ENCODE assay signal across 21 mouse cellular contexts in the genomic region with DNA sequence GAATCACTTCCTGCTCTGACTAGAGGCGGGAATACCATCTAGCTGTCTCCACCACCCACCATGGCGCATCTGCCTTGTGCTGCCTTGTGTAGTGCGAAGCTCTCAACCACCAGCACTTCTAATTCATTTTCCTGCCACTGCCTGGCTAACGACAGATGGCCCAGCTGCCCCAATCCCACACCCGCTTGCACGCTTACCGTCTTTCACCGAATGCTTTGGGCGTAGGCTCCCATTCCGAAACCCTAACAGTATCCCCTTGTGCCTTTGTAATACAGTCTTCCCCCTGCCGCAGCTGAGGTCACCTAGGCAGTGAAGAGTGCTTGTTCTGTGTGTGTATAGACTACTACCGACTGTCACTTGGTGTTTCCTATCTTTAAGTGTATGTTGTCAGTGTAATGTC. TPM values are rescaled to one million over a fixed set of nuclear protein-coding genes. Genes with fewer than 3 reads are reported as not detected.
DNase-seq lines count a peak whose midpoint lies in the region; ATAC-seq lines count a peak whose summit lies in the region.
"Had no signal": no experiment of that assay in that cellular context is flagged by ENCODE, and none has a peak within 500 bp of the region (broad histone marks: within the 10 kb centered on the region; RNA-seq: fewer than 3 reads in every experiment).

No protein-coding gene starts in this region.

- peak; percentile 32; the same call in 1 of the 2 replicates for ATAC-seq in neural tube, embryonic 14.5 days (ENCODE audit: low read depth)
- no peak for ATAC-seq in neural tube, embryonic 15.5 days (ENCODE audit: low FRiP score)
- ATAC-seq: activated CD4-positive, CD25-positive, alpha-beta regulatory T cell, adult 4 months; intestine, embryonic 15.5 days had no signal

- H3K27me3 ChIP-seq in neural tube, embryonic 14.5 days (ENCODE audit: control insufficient read depth, insufficient read depth, low read length): no peaks in the 10 kb centered on the region
- H3K27me3 ChIP-seq in neural tube, embryonic 15.5 days (replicated peaks): no peaks in the 10 kb centered on the region
- H3K27me3 ChIP-seq: embryonic facial prominence, embryonic 15.5 days; heart, embryonic 13.5 days; hindbrain, embryonic 13.5 days; intestine, embryonic 15.5 days had no signal

- no peak overlapping the region for H3K9ac ChIP-seq in neural tube, embryonic 14.5 days (replicated peaks; ENCODE audit: low read depth, low read length)
- no peak overlapping the region for H3K9ac ChIP-seq in neural tube, embryonic 15.5 days (replicated peaks)
- H3K9ac ChIP-seq: embryonic facial prominence, embryonic 15.5 days; heart, embryonic 13.5 days; hindbrain, embryonic 13.5 days; intestine, embryonic 15.5 days had no signal

- no peaks in the 10 kb centered on the region for H3K4me1 ChIP-seq in neural tube, embryonic 14.5 days (ENCODE audit: control insufficient read depth, insufficient read depth, low read length)
- H3K4me1 ChIP-seq in neural tube, embryonic 15.5 days: no peaks in the 10 kb centered on the region
- H3K4me1 ChIP-seq: embryonic facial prominence, embryonic 15.5 days; heart, embryonic 13.5 days; hindbrain, embryonic 13.5 days; intestine, embryonic 15.5 days had no signal

- WGBS in neural tube, embryonic 14.5 days: 60% methylated on average over 12 of the region's 12 CpGs
- 76% methylated on average over 12 of the region's 12 CpGs for WGBS in neural tube, embryonic 15.5 days

- H3K9me3 ChIP-seq in neural tube, embryonic 14.5 days (ENCODE audit: control insufficient read depth, low read length): no peaks in the 10 kb centered on the region
- H3K9me3 ChIP-seq in neural tube, embryonic 15.5 days (replicated peaks): no peaks in the 10 kb centered on the region
- H3K9me3 ChIP-seq: embryonic facial prominence, embryonic 15.5 days; forebrain, embryonic 10.5 days; G1E; heart, embryonic 13.5 days; hindbrain, embryonic 13.5 days; intestine, embryonic 15.5 days had no signal

- no peak overlapping the region for H3K4me2 ChIP-seq in neural tube, embryonic 14.5 days (ENCODE audit: low read depth, low read length)
- H3K4me2 ChIP-seq in neural tube, embryonic 15.5 days: no peak overlapping the region
- H3K4me2 ChIP-seq: embryonic facial prominence, embryonic 15.5 days; heart, embryonic 13.5 days; hindbrain, embryonic 13.5 days; intestine, embryonic 15.5 days had no signal

- DNase-seq in heart, adult 11 months: peak; percentile 69
- DNase-seq in heart, adult 18-20 months: no peak
- peak; percentile 26 for DNase-seq in brain, adult 2 months (ENCODE audit: low read depth, low spot score)
- DNase-seq in cerebellum, adult 8-10 months: no peak
- DNase-seq: adrenal gland, postnatal 14 days; cerebellum, adult 2 months; cerebellum, postnatal 14 days; embryo, embryonic 11 days; gastrocnemius, postnatal 10 days; heart, postnatal 4 days; kidney, adult 18-20 months had no signal

- no peak overlapping the region for H3K4me3 ChIP-seq in neural tube, embryonic 14.5 days (ENCODE audit: low read depth, low read length)
- no peak overlapping the region for H3K4me3 ChIP-seq in neural tube, embryonic 15.5 days (replicated peaks)
- H3K4me3 ChIP-seq: embryonic facial prominence, embryonic 15.5 days; erythroblast, embryonic 14.5 days; forebrain, embryonic 10.5 days; heart, embryonic 13.5 days; hindbrain, embryonic 13.5 days; intestine, embryonic 15.5 days had no signal

- H3K36me3 ChIP-seq in neural tube, embryonic 14.5 days (ENCODE audit: control insufficient read depth, insufficient read depth, low read length): no peaks in the 10 kb centered on the region
- no peaks in the 10 kb centered on the region for H3K36me3 ChIP-seq in neural tube, embryonic 15.5 days
- H3K36me3 ChIP-seq: hindbrain, embryonic 13.5 days had no signal

- no peak overlapping the region for H3K27ac ChIP-seq in neural tube, embryonic 14.5 days (ENCODE audit: low read depth, low read length)
- no peak overlapping the region for H3K27ac ChIP-seq in neural tube, embryonic 15.5 days (replicated peaks)
- H3K27ac ChIP-seq: embryonic facial prominence, embryonic 15.5 days; forebrain, embryonic 10.5 days; heart, embryonic 13.5 days; hindbrain, embryonic 13.5 days; intestine, embryonic 15.5 days had no signal

RNA-seq across cellular contexts. Expression of gene Fam133b, which starts 21.9 kb away (rescaled TPM):
- total RNA-seq in heart, adult 18-20 months (2021): 10 to 100 TPM; 10.8 to 11.4 TPM
- 28.7 and 30.6 TPM in 2 replicates for polyA plus RNA-seq in neural tube, embryonic 14.5 days (2014; fragmentation: Nextera tagmentation; extraction: Ambion mirVana)
- 21.9 and 23.6 TPM in 2 replicates for polyA plus RNA-seq in neural tube, embryonic 15.5 days (2015; fragmentation: Nextera tagmentation; extraction: Ambion mirVana)

RNA-seq across cellular contexts. Expression of gene 1700109H08Rik, which starts 49.6 kb away (rescaled TPM):
- total RNA-seq in heart, adult 18-20 months (2021): 1 to 10 TPM in 1 of 2 experiments, under 1 TPM in 1; 0.74 to 2.2 TPM
- polyA plus RNA-seq in neural tube, embryonic 14.5 days (2014; fragmentation: Nextera tagmentation; extraction: Ambion mirVana): 4.3 and 5.8 TPM in 2 replicates
- 2.4 and 2.7 TPM in 2 replicates for polyA plus RNA-seq in neural tube, embryonic 15.5 days (2015; fragmentation: Nextera tagmentation; extraction: Ambion mirVana)

Comparison
In these comparisons a context has a peak if more than half of its experiments do, and no peak if none do; other contexts are left out.
1. DNase-seq: peak in heart, adult 11 months (single experiment) and brain, adult 2 months (single experiment); none in heart, adult 18-20 months (0 of 2) and cerebellum, adult 8-10 months (single experiment).